Mouse (Mus musculus) R1 (cell line): ENCODE measurements at regions not wholly inside any gene's neighbourhood (a gene's known extent, or its start where the extent isn't known, plus 50 kb on each side); places are given as distances from the start of the nearest gene placed in this dataset.

ENCODE experiments used
- DNase-seq: peaks from one replicate; pipeline ENCODE4 v3.0.0-alpha.2; 2018; ENCODE audit warnings: low read depth, low spot score

DNA sequence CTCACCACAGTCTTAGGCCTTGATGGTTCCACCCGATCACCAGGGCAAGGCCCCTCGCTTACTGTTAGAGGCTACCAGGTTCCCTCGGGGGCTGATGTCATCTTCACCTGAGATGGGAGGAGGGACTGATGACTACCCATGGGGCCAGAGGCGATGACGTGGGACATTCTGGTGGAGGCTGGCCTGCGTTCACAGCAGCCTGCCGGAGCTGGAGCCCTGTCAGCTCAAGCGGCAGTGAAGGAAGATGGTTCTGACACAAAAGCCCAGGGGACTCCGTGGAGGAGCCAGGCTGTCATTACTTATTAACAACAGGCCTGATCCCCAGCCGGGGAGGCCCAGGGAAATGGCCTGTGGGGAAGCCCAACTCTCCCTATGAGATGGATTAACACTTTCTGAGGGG is 121.3 kb upstream of the Atp6ap2 start:
- no peak for DNase-seq

DNA sequence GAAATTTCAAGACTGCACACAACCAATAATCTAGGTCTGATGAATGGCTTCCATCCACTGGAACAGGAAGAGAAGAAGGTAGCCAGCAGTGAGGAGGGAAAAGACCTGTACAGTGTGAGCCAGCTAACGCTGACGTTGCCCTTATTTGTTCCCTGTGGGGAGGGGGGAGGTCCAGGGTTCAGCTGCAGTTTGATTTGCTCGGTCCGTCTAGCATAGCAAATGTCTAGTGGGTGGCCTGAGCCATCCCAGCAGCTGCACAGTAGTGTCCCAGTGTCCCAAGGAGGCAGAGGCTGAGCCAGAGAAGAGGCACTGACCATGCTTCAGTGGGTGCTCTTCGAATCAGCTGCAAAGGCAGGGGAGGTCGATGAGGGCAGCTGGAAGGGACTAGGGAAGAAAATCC is 120.7 kb upstream of the Atp6ap2 start:
- DNase-seq = no peak

DNA sequence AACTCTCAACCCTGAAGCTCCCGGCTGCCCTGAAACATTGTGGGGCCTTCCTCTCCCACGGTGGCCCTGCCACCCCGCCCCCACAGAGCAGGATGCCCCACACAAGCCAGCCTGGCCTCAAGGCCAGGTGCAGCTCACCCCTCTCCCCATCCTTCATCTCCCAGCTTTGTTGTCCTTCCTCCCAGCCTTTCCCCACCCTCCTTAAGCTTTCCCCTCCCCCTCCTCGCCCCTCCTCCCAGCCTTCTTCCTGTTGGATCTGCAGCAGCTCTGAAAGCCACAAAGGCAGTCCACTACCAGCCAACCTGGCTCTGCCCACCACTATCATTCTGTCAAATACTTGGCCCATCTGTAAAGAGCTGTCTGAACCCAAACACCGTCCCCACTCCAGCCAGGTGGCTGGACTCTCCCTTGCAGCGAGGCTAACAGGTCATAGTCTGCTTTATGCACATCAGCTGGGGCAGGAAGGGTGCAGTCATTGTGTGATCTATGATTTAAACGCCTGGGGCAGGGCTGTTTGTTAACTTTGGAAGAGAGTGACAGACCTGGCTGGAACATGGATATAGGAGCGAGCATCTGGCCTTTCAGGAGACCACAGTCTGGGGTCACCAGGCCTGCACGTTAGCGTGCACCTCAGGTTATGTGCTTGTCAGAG is 119.9 kb upstream of the Atp6ap2 start:
- peak; percentile 18 for DNase-seq

DNA sequence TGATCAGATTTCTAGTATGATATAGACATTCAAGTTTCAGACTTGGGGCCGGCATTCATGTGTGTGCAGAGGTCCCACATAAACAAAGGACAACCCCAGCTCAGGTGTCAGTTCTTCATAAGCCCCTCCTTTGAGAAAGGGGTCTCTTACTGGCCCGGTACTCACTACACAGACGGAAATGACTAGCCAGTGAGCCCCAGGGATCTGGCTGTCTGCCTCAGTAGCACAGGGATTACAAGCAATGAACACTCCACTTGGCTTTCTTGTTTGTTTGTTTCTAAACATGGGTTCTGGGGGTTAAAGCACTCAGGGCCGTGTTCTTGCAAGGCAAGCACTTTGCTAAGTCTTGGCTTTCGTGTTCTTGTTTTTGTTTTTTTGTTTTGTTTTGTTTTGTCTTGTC is 115.3 kb upstream of the Atp6ap2 start:
- DNase-seq = no peak

DNA sequence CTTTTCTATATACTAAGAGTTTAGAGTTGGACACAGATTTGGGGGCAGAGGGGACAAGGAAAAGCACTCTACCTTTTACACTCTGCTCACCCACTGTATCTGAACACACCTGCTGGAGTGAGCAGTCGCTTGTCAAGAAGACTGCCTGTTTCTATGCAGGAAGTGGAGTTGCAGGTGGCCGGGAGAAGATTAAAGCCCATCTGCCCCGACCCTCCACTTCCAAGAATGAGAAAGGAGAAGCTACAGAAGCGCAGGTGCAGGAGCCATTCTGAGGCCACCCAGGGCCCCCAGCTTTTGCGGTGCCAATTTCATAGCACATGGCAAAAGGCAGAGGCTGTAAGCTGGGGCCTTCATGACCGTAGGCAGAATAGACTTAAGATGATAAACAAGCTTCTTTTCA is 108.4 kb upstream of the Atp6ap2 start:
- DNase-seq = no peak

DNA sequence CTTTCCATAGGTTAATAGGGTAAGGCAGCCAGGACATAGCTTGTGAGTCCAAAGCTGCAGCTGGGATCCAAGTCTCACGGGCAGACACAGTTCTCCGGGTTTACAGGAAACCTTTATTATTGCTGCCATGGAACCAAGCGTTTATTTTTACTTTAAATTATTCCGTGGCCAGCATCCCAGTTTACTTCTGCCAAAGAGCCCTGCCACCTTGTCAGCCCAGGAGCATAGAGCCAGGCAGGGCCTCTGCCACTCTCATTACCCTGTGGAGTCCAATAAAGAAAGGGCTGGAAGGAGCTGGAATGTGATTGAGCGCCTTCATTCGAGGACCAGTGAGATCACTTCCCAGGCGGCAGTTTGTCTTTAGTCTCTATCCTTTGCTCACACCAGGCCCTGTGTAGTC is 96.6 kb upstream of the Atp6ap2 start:
- DNase-seq = no peak

DNA sequence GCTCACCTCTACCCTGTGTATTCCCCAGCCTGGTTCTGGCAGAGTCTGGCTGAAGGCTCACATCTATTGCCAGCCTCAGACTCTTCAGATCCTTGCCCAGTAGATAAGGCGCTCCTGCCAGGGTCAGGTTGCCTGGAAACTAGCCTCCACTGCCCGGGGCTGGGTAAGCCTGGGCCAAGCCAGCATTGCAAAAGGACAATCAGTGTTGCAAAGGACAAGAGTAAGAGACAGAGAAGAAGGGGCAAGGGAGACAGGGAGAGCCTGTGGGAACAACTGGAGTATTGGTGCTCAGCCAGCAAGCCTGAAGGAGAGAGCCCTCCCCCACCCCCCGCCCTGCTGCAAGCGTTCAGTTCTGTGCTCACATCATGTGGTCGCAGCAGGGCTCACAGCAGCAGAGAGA is 94.4 kb upstream of the Atp6ap2 start:
- DNase-seq = no peak

DNA sequence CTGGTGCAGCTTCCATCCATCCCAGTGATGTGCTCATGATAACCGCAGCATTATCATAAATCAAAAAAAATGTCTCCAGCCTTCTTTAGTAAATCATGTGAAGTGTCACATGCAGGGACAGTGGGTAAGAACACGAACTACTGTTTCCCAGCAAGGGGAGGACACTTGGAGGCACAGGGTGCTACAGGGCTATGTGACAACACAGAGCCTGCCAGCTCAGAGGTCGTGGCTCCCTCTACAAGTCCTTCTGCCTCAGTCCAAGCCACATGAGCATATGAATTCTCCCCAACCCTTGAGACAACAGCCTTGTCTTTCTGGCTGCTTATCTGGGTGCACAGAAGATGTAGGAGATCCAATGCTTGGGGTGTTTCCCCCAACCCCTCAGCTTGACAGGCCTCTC is 93.7 kb upstream of the Atp6ap2 start:
- DNase-seq = no peak

DNA sequence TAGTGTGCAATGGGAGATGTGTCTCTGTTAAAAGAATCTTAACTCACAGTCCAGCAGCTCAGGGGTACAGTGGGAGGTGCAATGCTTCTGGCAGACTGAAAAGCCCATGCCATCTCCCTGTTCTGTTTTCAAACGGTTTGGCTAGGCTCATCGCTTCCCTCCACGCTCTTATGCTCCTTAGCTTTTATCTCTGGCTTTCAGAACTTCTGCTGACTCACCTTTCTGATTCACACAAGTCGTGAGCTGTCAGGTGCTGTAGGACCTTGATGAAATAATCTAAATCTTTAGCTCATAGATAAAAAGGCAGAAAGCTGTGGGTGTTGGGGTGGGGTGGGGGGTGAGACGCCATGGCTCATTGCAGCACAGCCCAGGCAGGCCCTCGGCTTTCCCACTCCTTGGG is 93.1 kb upstream of the Atp6ap2 start:
- DNase-seq = no peak

DNA sequence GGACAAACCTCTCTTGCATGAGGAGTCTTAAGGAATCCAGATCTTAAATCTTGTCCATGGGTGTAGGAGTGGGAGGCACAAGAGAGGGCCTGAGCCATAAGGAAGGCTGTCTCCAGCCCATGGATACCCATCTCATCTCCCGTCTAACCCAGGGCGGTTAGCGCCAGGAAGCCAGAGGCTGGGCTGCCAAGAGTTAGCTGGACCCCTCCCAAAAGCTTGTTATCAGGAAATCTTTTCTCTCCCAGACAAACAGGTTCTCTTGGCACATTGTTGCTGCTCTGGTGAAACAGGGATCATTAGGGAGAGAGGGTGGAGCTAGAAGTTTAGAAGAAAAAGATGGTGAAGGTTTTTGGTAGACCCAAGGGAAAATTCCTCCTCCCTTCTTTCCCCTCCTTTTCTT is 87.0 kb upstream of the Atp6ap2 start:
- DNase-seq = no peak

DNA sequence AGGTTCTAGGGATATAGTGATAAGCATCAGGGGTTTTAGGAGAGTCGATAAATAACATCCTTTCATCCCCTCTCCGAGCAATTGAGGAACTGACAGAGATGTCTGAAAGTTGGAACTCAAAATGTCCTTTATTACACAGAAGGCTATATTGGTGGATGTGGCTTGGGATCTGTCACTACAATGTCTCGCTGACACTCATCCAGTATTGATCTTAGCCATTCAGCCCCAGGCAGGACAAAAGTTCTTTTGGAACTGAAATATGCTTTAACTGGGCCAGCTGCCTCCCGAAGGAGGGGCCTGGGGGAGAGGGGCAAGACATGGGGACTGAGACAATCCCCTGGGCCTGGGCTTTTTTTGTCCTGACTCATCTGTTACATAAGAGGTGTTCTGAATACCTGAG is 85.2 kb upstream of the Atp6ap2 start:
- DNase-seq = no peak

DNA sequence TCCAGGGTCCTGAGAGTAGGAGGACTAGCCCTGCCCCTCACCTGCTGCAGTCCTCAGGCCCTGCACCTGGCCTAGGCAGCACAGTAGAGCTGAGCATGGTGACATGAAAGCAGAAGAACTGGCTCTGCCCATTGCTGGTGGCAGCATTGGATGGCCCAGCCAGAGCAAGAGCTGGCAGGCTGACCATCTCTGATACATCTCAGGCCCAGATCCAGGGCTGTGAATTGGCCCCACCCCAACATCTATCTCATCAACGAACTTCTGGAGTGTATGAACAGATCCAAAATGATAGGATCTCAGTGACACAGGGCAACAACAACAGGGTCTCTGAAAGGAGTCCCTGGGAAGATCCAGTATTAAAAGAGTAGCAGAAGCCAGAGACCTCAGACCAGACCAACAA is 84.0 kb upstream of the Atp6ap2 start:
- no peak for DNase-seq

DNA sequence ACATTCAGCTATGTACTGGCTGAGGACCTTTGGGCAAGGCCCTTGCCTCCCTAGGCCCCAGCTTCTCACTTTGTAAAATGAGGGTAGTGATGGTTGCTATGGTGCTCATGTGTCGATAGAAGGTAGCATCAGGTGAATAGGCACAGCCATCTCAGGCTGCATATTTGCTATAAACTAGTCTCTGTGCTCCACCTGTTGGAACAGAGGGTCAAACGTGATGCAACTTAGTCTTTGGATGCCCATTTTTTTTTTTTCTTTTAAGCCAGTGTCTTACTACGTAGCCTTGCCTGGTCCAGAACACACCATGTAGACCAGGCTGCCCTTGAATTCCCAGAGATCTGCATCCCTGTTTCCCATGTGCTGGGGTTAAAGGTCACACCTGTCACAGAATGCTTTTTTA is 76.5 kb upstream of the Atp6ap2 start:
- DNase-seq = no peak

DNA sequence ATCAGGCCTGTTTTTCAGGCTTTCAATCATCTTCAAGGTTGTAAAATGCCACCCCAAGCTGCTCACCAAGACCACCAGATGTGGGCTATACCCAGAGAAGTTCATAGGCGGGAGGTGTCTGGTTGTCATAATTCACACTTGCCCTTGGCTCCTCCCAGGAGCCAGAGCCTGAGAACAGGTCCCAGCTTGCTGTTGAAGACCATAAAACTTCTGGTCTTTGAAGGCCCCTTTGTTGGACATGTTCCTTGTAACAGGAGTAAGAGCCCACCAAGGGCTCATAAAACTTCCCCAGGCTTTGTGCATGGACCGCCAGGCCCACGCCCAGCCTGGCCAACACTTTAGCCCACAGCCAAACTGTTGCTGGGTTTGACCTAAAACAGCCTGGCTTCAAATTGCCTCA is 62.6 kb upstream of the Atp6ap2 start:
- no peak for DNase-seq

DNA sequence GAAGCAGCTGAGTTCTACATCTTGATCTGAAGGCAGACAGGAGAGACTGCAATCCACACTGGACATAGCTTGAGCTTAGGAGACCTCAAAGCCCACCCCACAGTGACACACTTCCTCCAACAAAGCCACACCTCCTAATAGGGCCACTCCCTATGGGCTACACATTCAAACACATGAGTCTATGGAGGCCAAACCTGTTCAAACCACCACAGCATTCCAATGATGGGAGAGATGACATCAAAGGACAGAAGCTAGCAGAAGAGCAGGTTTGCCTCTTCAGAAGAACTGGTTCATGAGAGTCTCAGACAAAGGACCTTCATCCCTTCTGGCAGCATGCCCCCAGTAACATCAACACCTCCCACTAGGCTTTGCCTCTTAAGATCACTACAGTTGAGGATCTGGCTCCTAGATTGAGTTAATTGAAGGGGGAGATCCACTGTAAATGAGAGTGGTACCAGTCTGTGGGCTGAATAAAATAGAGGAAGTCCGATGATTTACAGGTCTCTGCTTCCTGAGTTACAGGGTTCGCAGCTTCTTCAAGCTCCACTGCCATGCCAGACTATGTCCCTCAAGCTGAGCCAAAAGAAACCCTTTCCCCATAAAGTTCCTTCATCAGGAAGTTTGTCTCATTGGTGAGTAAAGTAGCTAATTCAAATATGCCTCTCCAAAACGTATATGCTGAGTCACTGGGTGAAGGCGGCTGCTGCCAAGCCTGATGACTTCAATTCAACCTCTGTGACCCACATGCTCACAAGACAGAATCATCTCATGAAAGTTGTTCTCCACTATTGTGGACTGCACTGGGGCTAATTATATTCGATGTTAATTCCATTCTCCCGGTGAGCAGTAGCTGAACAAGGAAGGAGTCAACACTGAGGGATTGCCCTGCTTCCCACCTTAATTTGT is 56.9 kb upstream of the Atp6ap2 start:
- peak; percentile 51 for DNase-seq
